Mouse (Mus musculus): ENCODE measurements around the gene Plac1.

The Plac1 gene

GRCm38 (mm10) chrX:53114994-53115393, 124.9 kb downstream of the Plac1 start:
- no peak for DNase-seq (ENCODE audit: extremely low spot score, low read depth, low spot score)

GRCm38 (mm10) chrX:53110142-53110541, 129.8 kb downstream of the Plac1 start:
- DNase-seq (ENCODE audit: extremely low spot score, low read depth, low spot score): no peak

GRCm38 (mm10) chrX:53107127-53107526, 132.8 kb downstream of the Plac1 start:
- no peak for DNase-seq (ENCODE audit: extremely low spot score, low read depth, low spot score)

GRCm38 (mm10) chrX:53101165-53101564, 138.7 kb downstream of the Plac1 start:
- no peak for DNase-seq (ENCODE audit: extremely low spot score, low read depth, low spot score)

GRCm38 (mm10) chrX:53099951-53100350, 140.0 kb downstream of the Plac1 start:
- DNase-seq (ENCODE audit: extremely low spot score, low read depth, low spot score): no peak

- DNase-seq (ENCODE audit: extremely low spot score, low read depth, low spot score): no peak
Observed at GRCm38 (mm10) chrX:53099266-53099665, 140.6 kb downstream of the Plac1 start.

- DNase-seq (ENCODE audit: extremely low spot score, low read depth, low spot score): no peak
Observed at GRCm38 (mm10) chrX:53098293-53098692, 141.6 kb downstream of the Plac1 start.

GRCm38 (mm10) chrX:53097786-53098185, 142.1 kb downstream of the Plac1 start:
- DNase-seq (ENCODE audit: extremely low spot score, low read depth, low spot score): no peak

GRCm38 (mm10) chrX:53093381-53093780, 146.5 kb downstream of the Plac1 start:
- DNase-seq (ENCODE audit: extremely low spot score, low read depth, low spot score): no peak

- DNase-seq (ENCODE audit: extremely low spot score, low read depth, low spot score): no peak
Observed at GRCm38 (mm10) chrX:53088663-53089292, 151.1 kb downstream of the Plac1 start.

- no peak for DNase-seq (ENCODE audit: extremely low spot score, low read depth, low spot score)
Observed at GRCm38 (mm10) chrX:53087202-53087601, 152.7 kb downstream of the Plac1 start.

- no peak for DNase-seq (ENCODE audit: extremely low spot score, low read depth, low spot score)
Observed at GRCm38 (mm10) chrX:53085559-53085958, 154.4 kb downstream of the Plac1 start.

GRCm38 (mm10) chrX:53064406-53064805, 175.5 kb downstream of the Plac1 start:
- no peak for DNase-seq (ENCODE audit: extremely low spot score, low read depth, low spot score)

- DNase-seq (ENCODE audit: extremely low spot score, low read depth, low spot score): no peak
Observed at GRCm38 (mm10) chrX:53059426-53060007, 180.4 kb downstream of the Plac1 start.

- no peak for DNase-seq (ENCODE audit: extremely low spot score, low read depth, low spot score)
Observed at GRCm38 (mm10) chrX:53058459-53059280, 181.2 kb downstream of the Plac1 start.

GRCm38 (mm10) chrX:53057760-53058090, 182.2 kb downstream of the Plac1 start:
- no peak for DNase-seq (ENCODE audit: extremely low spot score, low read depth, low spot score)

GRCm38 (mm10) chrX:53057054-53057759, 182.7 kb downstream of the Plac1 start:
- DNase-seq (ENCODE audit: extremely low spot score, low read depth, low spot score): no peak

- DNase-seq (ENCODE audit: extremely low spot score, low read depth, low spot score): no peak
Observed at GRCm38 (mm10) chrX:53056627-53057026, 183.3 kb downstream of the Plac1 start.

GRCm38 (mm10) chrX:53055771-53056170, 184.1 kb downstream of the Plac1 start:
- DNase-seq (ENCODE audit: extremely low spot score, low read depth, low spot score): no peak

GRCm38 (mm10) chrX:53053885-53054284, 186.0 kb downstream of the Plac1 start:
- DNase-seq (ENCODE audit: extremely low spot score, low read depth, low spot score): no peak

GRCm38 (mm10) chrX:53052652-53053500, 187.0 kb downstream of the Plac1 start:
- no peak for DNase-seq (ENCODE audit: extremely low spot score, low read depth, low spot score)
